Mouse (Mus musculus) lung, embryonic 16.5 days (tissue): ENCODE results near the gene Wnt3. TPM values are rescaled to one million over a fixed set of nuclear protein-coding genes. Genes with fewer than 3 reads are reported as not detected.

Experiments
- ATAC-seq: fragments of 200-750 bp; cut with Nextera tagmentation; 2 replicates; pipeline ENCODE4 v1.8.0; 2017; ENCODE audit warnings: low read depth, mild to moderate bottlenecking, moderate library complexity
- H3K27ac ChIP-seq: fragments of 300-500 bp; sonication (generic); 2 replicates; pipeline ENCODE4 v1.5.1; 2014; ENCODE audit warnings: mild to moderate bottlenecking, control low read depth, low read length
- H3K27me3 ChIP-seq: fragments of 300-500 bp; sonication (generic); 2 replicates; pipeline ENCODE4 v1.6.1; 2014; ENCODE audit warnings: low read depth, low read length, mixed read lengths; ENCODE audit not compliant: control insufficient read depth, insufficient read depth
- H3K36me3 ChIP-seq: fragments of 300-500 bp; sonication (generic); 2 replicates; pipeline ENCODE4 v1.6.1; 2014; ENCODE audit warnings: low read length; ENCODE audit not compliant: control insufficient read depth, insufficient read depth
- H3K4me1 ChIP-seq: fragments of 300-500 bp; sonication (generic); replicated peaks from 2 replicates; pipeline ENCODE4 v1.6.1; 2014; ENCODE audit warnings: low read length, mixed read lengths; ENCODE audit not compliant: control insufficient read depth, insufficient read depth
- H3K4me2 ChIP-seq: fragments of 300-500 bp; sonication (generic); 2 replicates; pipeline ENCODE4 v1.6.1; 2014; ENCODE audit warnings: low read depth, low read length, control low read depth
- H3K4me3 ChIP-seq: fragments of 300-500 bp; sonication (generic); 2 replicates; pipeline ENCODE4 v1.5.1; 2014; ENCODE audit warnings: mild to moderate bottlenecking, low read length, control low read depth
- H3K9ac ChIP-seq: fragments of 300-500 bp; sonication (generic); 2 replicates; pipeline ENCODE4 v1.6.1; 2014; ENCODE audit warnings: low read length, control low read depth
- H3K9me3 ChIP-seq: fragments of 300-500 bp; sonication (generic); 2 replicates; pipeline ENCODE4 v1.6.1; 2016; ENCODE audit warnings: low read length; ENCODE audit not compliant: control insufficient read depth
- WGBS: fragments of 180-500 bp; shearing (Covaris S2); extraction: QIAGEN DNeasy Blood & Tissue Kit; methylation state at CpG from one replicate; pipeline ENCODE4 v1.1.7; 2014; 5-methylcytosine and 5-hydroxymethylcytosine counted together
- polyA plus RNA-seq: library from polyadenylated mRNA; unstranded; fragments of >200 nt; fragmentation: Nextera tagmentation; extraction: Ambion mirVana; gene quantifications from 2 replicates; pipeline ENCODE4 v1.2.1, GENCODE M21; 2015

The Wnt3 gene
- polyA plus RNA-seq, 1 experiment from 2014 or later = 0.14 TPM

GRCm38 (mm10) chr11:103853284-103853920 is 79.5 kb downstream of the Wnt3 start:
- 61% methylated on average over 10 of the region's 10 CpGs for WGBS
- Histone ChIP-seq H3K36me3 (0 out of 2 replicates have a peak, but pooled peaks cover under 1% of the 10 kb centered on the region), H3K4me3 (no peak overlapping the region), H3K9ac (no peak overlapping the region), H3K27ac (no peak overlapping the region), H3K4me2 (no peak overlapping the region), H3K27me3 (no peaks in the 10 kb centered on the region), H3K4me1 (no peaks in the 10 kb centered on the region), H3K9me3 (no peaks in the 10 kb centered on the region)
- no peak for ATAC-seq

- no peaks in the 10 kb centered on the region for H3K36me3 ChIP-seq
- no peaks in the 10 kb centered on the region for H3K27me3 ChIP-seq
- no peak for ATAC-seq
- no peak overlapping the region for H3K4me2 ChIP-seq
- H3K27ac ChIP-seq = no peak overlapping the region
- 66% methylated on average over 9 of the region's 9 CpGs for WGBS
- H3K4me1 ChIP-seq = no peaks in the 10 kb centered on the region
- H3K4me3 ChIP-seq = no peak overlapping the region
- no peaks in the 10 kb centered on the region for H3K9me3 ChIP-seq
- H3K9ac ChIP-seq = no peak overlapping the region
These were observed 80.3 kb downstream of the Wnt3 start for GRCm38 (mm10) chr11:103854294-103854693.

- H3K4me3 ChIP-seq = no peak overlapping the region
These were observed 82.7 kb downstream of the Wnt3 start for GRCm38 (mm10) chr11:103856641-103857040.

GRCm38 (mm10) chr11:103858760-103859159 is 84.8 kb downstream of the Wnt3 start:
- no peak overlapping the region for H3K4me2 ChIP-seq
- WGBS = 49% methylated on average over 5 of the region's 5 CpGs
- no peaks in the 10 kb centered on the region for H3K4me1 ChIP-seq
- ATAC-seq = no peak
- no peaks in the 10 kb centered on the region for H3K27me3 ChIP-seq
- H3K36me3 ChIP-seq = peaks cover 4% of the 10 kb centered on the region; the same call in 1 of the 2 replicates
- no peak overlapping the region for H3K27ac ChIP-seq
- no peaks in the 10 kb centered on the region for H3K9me3 ChIP-seq
- H3K4me3 ChIP-seq = no peak overlapping the region
- no peak overlapping the region for H3K9ac ChIP-seq

More at GRCm38 (mm10) chr11:103856641-103857040, 82.7 kb downstream of the Wnt3 start:
- Histone ChIP-seq H3K27ac (no peak overlapping the region), H3K4me1 (no peaks in the 10 kb centered on the region), H3K27me3 (no peaks in the 10 kb centered on the region), H3K9me3 (no peaks in the 10 kb centered on the region), H3K9ac (no peak overlapping the region), H3K4me2 (no peak overlapping the region), H3K36me3 (no peaks in the 10 kb centered on the region)
- no peak for ATAC-seq
- WGBS = 94% methylated on average over 7 of the region's 7 CpGs

- no peaks in the 10 kb centered on the region for H3K9me3 ChIP-seq
- WGBS = 61% methylated on average over 4 of the region's 4 CpGs
- H3K36me3 ChIP-seq = peaks cover 4% of the 10 kb centered on the region; the same call in 1 of the 2 replicates
- H3K4me3 ChIP-seq = no peak overlapping the region
- ATAC-seq = no peak
- H3K27me3 ChIP-seq = no peaks in the 10 kb centered on the region
- no peak overlapping the region for H3K4me2 ChIP-seq
- no peak overlapping the region for H3K9ac ChIP-seq
- no peak overlapping the region for H3K27ac ChIP-seq
- H3K4me1 ChIP-seq = no peaks in the 10 kb centered on the region
These were observed 86.1 kb downstream of the Wnt3 start for GRCm38 (mm10) chr11:103859933-103860610.

- Histone ChIP-seq H3K9ac (no peak overlapping the region), H3K4me1 (no peaks in the 10 kb centered on the region), H3K4me2 (no peak overlapping the region), H3K27ac (no peak overlapping the region), H3K27me3 (no peaks in the 10 kb centered on the region), H3K4me3 (no peak overlapping the region), H3K9me3 (no peaks in the 10 kb centered on the region), H3K36me3 (peaks cover 4% of the 10 kb centered on the region; the same call in 1 of the 2 replicates)
- WGBS = 70% methylated on average over 8 of the region's 8 CpGs
- ATAC-seq = no peak
These were observed 89.0 kb downstream of the Wnt3 start for GRCm38 (mm10) chr11:103862951-103863350.

GRCm38 (mm10) chr11:103864486-103864885 is 90.5 kb downstream of the Wnt3 start:
- H3K4me3 ChIP-seq = no peak overlapping the region
- no peaks in the 10 kb centered on the region for H3K4me1 ChIP-seq
- no peak overlapping the region for H3K4me2 ChIP-seq
- no peaks in the 10 kb centered on the region for H3K27me3 ChIP-seq
- 86% methylated on average over 4 of the region's 4 CpGs for WGBS
- H3K27ac ChIP-seq = no peak overlapping the region
- peaks cover 4% of the 10 kb centered on the region; the same call in 1 of the 2 replicates for H3K36me3 ChIP-seq
- H3K9ac ChIP-seq = no peak overlapping the region
- ATAC-seq = no peak
- no peaks in the 10 kb centered on the region for H3K9me3 ChIP-seq

GRCm38 (mm10) chr11:103865346-103865745 is 91.4 kb downstream of the Wnt3 start:
- Histone ChIP-seq H3K27me3 (no peaks in the 10 kb centered on the region), H3K9ac (no peak overlapping the region), H3K4me1 (no peaks in the 10 kb centered on the region), H3K4me2 (no peak overlapping the region), H3K27ac (no peak overlapping the region), H3K36me3 (peaks cover 4% of the 10 kb centered on the region; the same call in 1 of the 2 replicates), H3K9me3 (no peaks in the 10 kb centered on the region), H3K4me3 (no peak overlapping the region)
- 76% methylated on average over 7 of the region's 7 CpGs for WGBS
- no peak for ATAC-seq
